Mouse (Mus musculus): ENCODE measurements around the gene Phox2b. TPM values are rescaled to one million over a fixed set of nuclear protein-coding genes. Genes with fewer than 3 reads are reported as not detected.

Gene Phox2b
- polyA plus RNA-seq (2014; fragmentation: Nextera tagmentation; extraction: Ambion mirVana): 32.3 and 32.4 TPM in 2 replicates

- Histone ChIP-seq H3K9me3 (ENCODE audit: control insufficient read depth, low read depth, low read length) (no peaks in the 10 kb centered on the region), H3K27ac (ENCODE audit: low read length) (peak within 1 kb of the TSS; percentile 52; the same call in 1 of the 2 replicates), H3K4me1 (ENCODE audit: control insufficient read depth, insufficient read depth, low read length) (no peaks in the 10 kb centered on the region), H3K36me3 (ENCODE audit: control insufficient read depth, insufficient read depth, low read length) (no peaks in the 10 kb centered on the region), H3K4me2 (replicated peaks; ENCODE audit: low read depth, low read length) (no peak within 1 kb of the TSS), H3K27me3 (ENCODE audit: control insufficient read depth, insufficient read depth, low read length) (peaks cover 47% of the 10 kb centered on the region), H3K4me3 (ENCODE audit: low read depth, low read length) (peak within 1 kb of the TSS; percentile 24), H3K9ac (replicated peaks; ENCODE audit: low read depth, low read length) (no peak within 1 kb of the TSS)
- 0 out of 2 replicates have a peak, but pooled peaks have one; percentile 50 for ATAC-seq (ENCODE audit: insufficient number of reproducible peaks, insufficient read depth, low FRiP score, low read depth)
- WGBS: 3% methylated on average over 16 of the region's 16 CpGs
Observed at GRCm38 (mm10) chr5:67098733-67099323, at the start of gene Phox2b. Phox2b (minus strand) TSS chr5:67099301.

DNA sequence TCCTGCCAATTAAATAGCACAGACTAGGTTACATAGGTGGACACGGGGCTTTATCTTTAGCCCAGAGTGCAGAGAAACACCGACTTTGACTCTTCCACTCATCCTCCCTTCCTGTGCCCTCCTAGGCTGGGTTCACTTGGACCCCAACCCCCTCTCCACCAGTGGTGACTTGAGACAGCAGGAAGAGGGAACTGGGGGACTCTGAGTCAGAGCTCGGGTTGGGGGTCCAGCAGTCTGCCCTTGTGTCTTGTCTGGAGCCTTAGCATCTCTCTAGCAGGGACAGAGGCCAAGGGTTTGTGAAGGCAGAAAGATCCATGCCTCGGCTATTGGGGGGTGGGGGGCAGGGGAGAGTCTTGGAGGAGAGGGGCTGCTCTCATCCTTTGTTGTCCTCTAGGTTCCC, 43.5 kb upstream of the Phox2b start:
- no peak overlapping the region for H3K4me3 ChIP-seq (ENCODE audit: low read depth, low read length)
- no peak overlapping the region for H3K4me2 ChIP-seq (replicated peaks; ENCODE audit: low read depth, low read length)
- H3K27me3 ChIP-seq (ENCODE audit: control insufficient read depth, insufficient read depth, low read length): 0 out of 2 replicates have a peak, but pooled peaks cover 3% of the 10 kb centered on the region
- no peaks in the 10 kb centered on the region for H3K36me3 ChIP-seq (ENCODE audit: control insufficient read depth, insufficient read depth, low read length)
- no peak for ATAC-seq (ENCODE audit: insufficient number of reproducible peaks, insufficient read depth, low FRiP score, low read depth)
- no peaks in the 10 kb centered on the region for H3K9me3 ChIP-seq (ENCODE audit: control insufficient read depth, low read depth, low read length)
- no peak overlapping the region for H3K27ac ChIP-seq (ENCODE audit: low read length)
- 72% methylated on average over 4 of the region's 4 CpGs for whole genome bisulfite sequencing
- no peak overlapping the region for H3K9ac ChIP-seq (replicated peaks; ENCODE audit: low read depth, low read length)
- no peaks in the 10 kb centered on the region for H3K4me1 ChIP-seq (ENCODE audit: control insufficient read depth, insufficient read depth, low read length)

DNA sequence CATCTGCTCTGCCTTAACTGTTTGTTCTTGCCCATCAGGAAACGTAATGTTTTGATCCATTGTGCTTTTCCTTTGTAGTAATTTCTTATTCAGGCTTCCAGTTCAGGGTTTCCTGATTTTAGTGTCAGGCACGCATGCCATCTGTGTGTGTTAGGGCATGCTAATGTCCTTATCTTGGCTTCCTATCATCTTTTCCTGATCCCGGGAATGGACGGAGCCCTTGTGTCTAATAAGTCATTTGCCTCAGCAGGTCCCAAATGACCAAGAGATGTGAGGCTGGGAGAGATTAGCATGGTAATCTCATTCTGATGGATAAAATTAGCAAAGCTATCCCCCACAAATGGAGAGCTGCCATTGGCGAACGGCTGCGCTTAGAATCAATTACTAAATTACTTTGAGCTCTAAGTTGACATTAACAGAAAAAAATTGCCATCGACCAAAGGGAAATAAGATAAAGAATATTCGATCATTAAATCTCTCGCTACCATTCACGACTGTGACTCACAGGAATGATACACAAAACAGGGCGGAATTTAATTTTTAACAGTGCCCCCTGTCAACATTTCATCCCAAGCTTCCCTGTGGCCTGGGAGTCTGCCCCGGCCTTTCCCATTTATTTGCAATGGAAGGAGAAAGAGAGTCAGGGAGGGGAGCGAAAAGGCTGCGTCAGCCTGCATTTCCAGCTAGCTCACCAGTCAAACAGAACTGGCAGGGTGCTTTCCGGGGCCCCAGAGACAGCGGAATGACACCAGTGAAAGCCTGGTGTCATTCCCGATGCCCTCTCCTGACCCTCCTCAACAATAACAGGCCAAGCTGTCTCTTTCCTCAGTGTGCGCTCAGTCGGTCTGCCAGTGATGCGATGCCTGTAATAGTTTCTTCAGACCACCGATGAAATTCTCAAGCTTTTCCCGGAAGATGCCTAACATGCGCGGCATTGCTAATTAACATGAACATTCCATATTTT, 40.2 kb upstream of the Phox2b start:
- no peak for ATAC-seq (ENCODE audit: insufficient number of reproducible peaks, insufficient read depth, low FRiP score, low read depth)
- Histone ChIP-seq H3K27me3 (ENCODE audit: control insufficient read depth, insufficient read depth, low read length) (0 out of 2 replicates have a peak, but pooled peaks cover 3% of the 10 kb centered on the region), H3K4me3 (ENCODE audit: low read depth, low read length) (no peak overlapping the region), H3K4me2 (replicated peaks; ENCODE audit: low read depth, low read length) (no peak overlapping the region), H3K27ac (ENCODE audit: low read length) (no peak overlapping the region), H3K4me1 (ENCODE audit: control insufficient read depth, insufficient read depth, low read length) (no peaks in the 10 kb centered on the region), H3K9me3 (ENCODE audit: control insufficient read depth, low read depth, low read length) (no peaks in the 10 kb centered on the region), H3K36me3 (ENCODE audit: control insufficient read depth, insufficient read depth, low read length) (no peaks in the 10 kb centered on the region), H3K9ac (replicated peaks; ENCODE audit: low read depth, low read length) (no peak overlapping the region)
- 60% methylated on average over 25 of the region's 25 CpGs for WGBS

DNA sequence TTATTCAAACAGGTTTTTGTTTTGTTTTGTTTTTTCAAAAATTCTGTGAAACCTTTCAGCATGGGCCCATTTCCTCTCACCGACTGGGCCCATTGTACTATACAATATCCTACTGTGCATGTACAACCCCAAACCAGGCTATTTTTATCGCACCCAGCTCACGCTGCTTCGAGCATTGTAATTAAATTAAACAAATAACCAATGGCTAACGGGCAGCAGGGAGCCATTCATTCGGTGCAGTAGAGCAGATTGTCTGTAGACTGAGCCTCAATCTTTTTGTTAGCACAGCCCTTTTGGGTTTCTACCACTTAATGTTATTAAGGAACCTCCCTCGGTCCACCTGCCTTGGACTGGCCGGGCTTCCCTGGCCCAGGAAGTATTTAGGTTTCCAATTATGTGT, 39.5 kb upstream of the Phox2b start:
- ATAC-seq (ENCODE audit: insufficient number of reproducible peaks, insufficient read depth, low FRiP score, low read depth): peak; percentile 18; the same call in 1 of the 2 replicates
- no peak overlapping the region for H3K9ac ChIP-seq (replicated peaks; ENCODE audit: low read depth, low read length)
- no peak overlapping the region for H3K27ac ChIP-seq (ENCODE audit: low read length)
- H3K4me1 ChIP-seq (ENCODE audit: control insufficient read depth, insufficient read depth, low read length): no peaks in the 10 kb centered on the region
- H3K36me3 ChIP-seq (ENCODE audit: control insufficient read depth, insufficient read depth, low read length): no peaks in the 10 kb centered on the region
- H3K9me3 ChIP-seq (ENCODE audit: control insufficient read depth, low read depth, low read length): no peaks in the 10 kb centered on the region
- 71% methylated on average over 8 of the region's 8 CpGs for whole genome bisulfite sequencing
- no peak overlapping the region for H3K4me2 ChIP-seq (replicated peaks; ENCODE audit: low read depth, low read length)
- H3K4me3 ChIP-seq (ENCODE audit: low read depth, low read length): no peak overlapping the region
- H3K27me3 ChIP-seq (ENCODE audit: control insufficient read depth, insufficient read depth, low read length): 0 out of 2 replicates have a peak, but pooled peaks cover 3% of the 10 kb centered on the region

DNA sequence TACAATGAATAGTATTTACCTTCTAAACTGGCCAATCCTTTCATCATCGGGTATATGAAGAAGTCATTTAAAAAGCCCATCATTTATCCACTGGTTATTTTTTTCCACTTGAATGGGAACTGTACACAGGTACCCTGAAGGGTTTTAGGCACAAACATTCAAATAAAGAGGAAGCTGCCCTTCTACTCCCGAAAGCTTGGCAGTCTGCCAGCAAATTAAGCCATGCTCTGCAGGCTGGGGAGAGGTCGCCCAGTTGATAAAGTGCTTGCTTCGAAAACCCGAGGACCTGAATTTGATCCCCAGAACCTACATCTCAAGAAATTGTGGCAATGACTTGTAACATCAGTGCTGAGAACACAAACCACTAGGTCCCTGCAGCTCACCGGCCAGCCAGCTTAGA, 35.6 kb upstream of the Phox2b start:
- H3K27ac ChIP-seq (ENCODE audit: low read length): no peak overlapping the region
- 25% methylated on average over 6 of the region's 6 CpGs for WGBS
- H3K9ac ChIP-seq (replicated peaks; ENCODE audit: low read depth, low read length): no peak overlapping the region
- H3K4me1 ChIP-seq (ENCODE audit: control insufficient read depth, insufficient read depth, low read length): no peaks in the 10 kb centered on the region
- no peak overlapping the region for H3K4me2 ChIP-seq (replicated peaks; ENCODE audit: low read depth, low read length)
- no peak for ATAC-seq (ENCODE audit: insufficient number of reproducible peaks, insufficient read depth, low FRiP score, low read depth)
- no peaks in the 10 kb centered on the region for H3K36me3 ChIP-seq (ENCODE audit: control insufficient read depth, insufficient read depth, low read length)
- no peak overlapping the region for H3K4me3 ChIP-seq (ENCODE audit: low read depth, low read length)
- H3K9me3 ChIP-seq (ENCODE audit: control insufficient read depth, low read depth, low read length): no peaks in the 10 kb centered on the region
- no peaks in the 10 kb centered on the region for H3K27me3 ChIP-seq (ENCODE audit: control insufficient read depth, insufficient read depth, low read length)

GRCm38 (mm10) chr5:67131671-67132070, 32.6 kb upstream of the Phox2b start:
- WGBS: 85% methylated on average over 2 of the region's 2 CpGs
- Histone ChIP-seq H3K27ac (ENCODE audit: low read length) (no peak overlapping the region), H3K36me3 (ENCODE audit: control insufficient read depth, insufficient read depth, low read length) (no peaks in the 10 kb centered on the region), H3K9ac (replicated peaks; ENCODE audit: low read depth, low read length) (no peak overlapping the region), H3K4me3 (ENCODE audit: low read depth, low read length) (no peak overlapping the region), H3K4me1 (ENCODE audit: control insufficient read depth, insufficient read depth, low read length) (no peaks in the 10 kb centered on the region), H3K27me3 (ENCODE audit: control insufficient read depth, insufficient read depth, low read length) (no peaks in the 10 kb centered on the region), H3K4me2 (replicated peaks; ENCODE audit: low read depth, low read length) (no peak overlapping the region), H3K9me3 (ENCODE audit: control insufficient read depth, low read depth, low read length) (no peaks in the 10 kb centered on the region)
- ATAC-seq (ENCODE audit: insufficient number of reproducible peaks, insufficient read depth, low FRiP score, low read depth): no peak

DNA sequence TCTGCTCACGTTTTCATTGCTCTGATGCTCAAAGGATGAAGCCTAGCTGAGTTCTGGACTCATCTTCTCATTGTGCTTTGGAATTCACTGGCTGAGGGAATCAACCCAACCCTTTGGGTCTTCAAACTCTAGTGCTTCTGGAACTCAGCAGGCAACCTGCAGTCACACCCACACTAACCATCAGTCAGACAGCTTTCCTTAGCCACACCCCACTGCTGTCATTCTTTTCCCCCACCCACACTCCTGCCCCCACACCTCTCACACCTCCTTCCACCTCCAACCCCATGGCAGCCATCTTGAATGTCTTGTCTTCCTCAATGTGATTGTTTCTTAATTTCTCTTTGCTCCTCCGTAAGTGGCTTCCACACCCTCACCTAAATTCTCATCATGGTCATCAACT, 7.2 kb upstream of the Phox2b start:
- no peak overlapping the region for H3K9ac ChIP-seq (replicated peaks; ENCODE audit: low read depth, low read length)
- no peak overlapping the region for H3K4me2 ChIP-seq (replicated peaks; ENCODE audit: low read depth, low read length)
- H3K4me3 ChIP-seq (ENCODE audit: low read depth, low read length): no peak overlapping the region
- no peaks in the 10 kb centered on the region for H3K36me3 ChIP-seq (ENCODE audit: control insufficient read depth, insufficient read depth, low read length)
- H3K27ac ChIP-seq (ENCODE audit: low read length): no peak overlapping the region
- no peaks in the 10 kb centered on the region for H3K9me3 ChIP-seq (ENCODE audit: control insufficient read depth, low read depth, low read length)
- no peak for ATAC-seq (ENCODE audit: insufficient number of reproducible peaks, insufficient read depth, low FRiP score, low read depth)
- peaks cover 32% of the 10 kb centered on the region for H3K27me3 ChIP-seq (ENCODE audit: control insufficient read depth, insufficient read depth, low read length)
- no peaks in the 10 kb centered on the region for H3K4me1 ChIP-seq (ENCODE audit: control insufficient read depth, insufficient read depth, low read length)
- WGBS: 86% methylated on average over 2 of the region's 2 CpGs

DNA sequence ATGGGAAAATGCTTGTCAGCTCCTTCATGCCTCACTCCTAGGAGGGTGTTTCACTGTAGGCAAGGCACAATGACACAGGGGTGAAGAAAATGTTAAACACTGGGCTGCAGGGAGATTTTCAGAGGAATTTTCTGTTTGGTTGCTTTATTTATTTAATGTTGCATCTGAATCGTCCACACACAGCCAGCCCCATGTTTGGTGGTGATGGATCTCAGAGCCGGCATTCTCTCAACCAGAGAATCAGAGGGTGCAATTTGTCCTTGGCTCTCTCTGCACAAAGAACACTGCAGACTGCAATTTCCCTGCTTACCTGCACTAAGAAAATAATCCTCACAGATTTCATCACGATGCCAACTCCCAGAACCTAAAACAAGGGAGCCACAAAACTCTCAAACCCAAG, 3.9 kb upstream of the Phox2b start:
- WGBS: 13% methylated on average over 3 of the region's 3 CpGs
- no peaks in the 10 kb centered on the region for H3K4me1 ChIP-seq (ENCODE audit: control insufficient read depth, insufficient read depth, low read length)
- ATAC-seq (ENCODE audit: insufficient number of reproducible peaks, insufficient read depth, low FRiP score, low read depth): no peak

More for the DNA sequence above, 3.9 kb upstream of the Phox2b start:
- Histone ChIP-seq H3K27me3 (ENCODE audit: control insufficient read depth, insufficient read depth, low read length) (peaks cover 45% of the 10 kb centered on the region), H3K27ac (ENCODE audit: low read length) (no peak overlapping the region), H3K9me3 (ENCODE audit: control insufficient read depth, low read depth, low read length) (no peaks in the 10 kb centered on the region), H3K4me3 (ENCODE audit: low read depth, low read length) (no peak overlapping the region), H3K4me2 (replicated peaks; ENCODE audit: low read depth, low read length) (no peak overlapping the region), H3K36me3 (ENCODE audit: control insufficient read depth, insufficient read depth, low read length) (no peaks in the 10 kb centered on the region), H3K9ac (replicated peaks; ENCODE audit: low read depth, low read length) (no peak overlapping the region)

Data from stomach, embryonic 14.5 days (tissue).